Mouse (Mus musculus) left cerebral cortex, adult 11 months (tissue): ENCODE measurements around the gene Foxn4.
A peak's percentile ranks its signal among the peaks of the same experiment; 100 is the strongest.

Experiments
- DNase-seq: peaks from one replicate; pipeline ENCODE4 v3.0.0; 2022; ENCODE audit warnings: low spot score

The Foxn4 gene

DNA sequence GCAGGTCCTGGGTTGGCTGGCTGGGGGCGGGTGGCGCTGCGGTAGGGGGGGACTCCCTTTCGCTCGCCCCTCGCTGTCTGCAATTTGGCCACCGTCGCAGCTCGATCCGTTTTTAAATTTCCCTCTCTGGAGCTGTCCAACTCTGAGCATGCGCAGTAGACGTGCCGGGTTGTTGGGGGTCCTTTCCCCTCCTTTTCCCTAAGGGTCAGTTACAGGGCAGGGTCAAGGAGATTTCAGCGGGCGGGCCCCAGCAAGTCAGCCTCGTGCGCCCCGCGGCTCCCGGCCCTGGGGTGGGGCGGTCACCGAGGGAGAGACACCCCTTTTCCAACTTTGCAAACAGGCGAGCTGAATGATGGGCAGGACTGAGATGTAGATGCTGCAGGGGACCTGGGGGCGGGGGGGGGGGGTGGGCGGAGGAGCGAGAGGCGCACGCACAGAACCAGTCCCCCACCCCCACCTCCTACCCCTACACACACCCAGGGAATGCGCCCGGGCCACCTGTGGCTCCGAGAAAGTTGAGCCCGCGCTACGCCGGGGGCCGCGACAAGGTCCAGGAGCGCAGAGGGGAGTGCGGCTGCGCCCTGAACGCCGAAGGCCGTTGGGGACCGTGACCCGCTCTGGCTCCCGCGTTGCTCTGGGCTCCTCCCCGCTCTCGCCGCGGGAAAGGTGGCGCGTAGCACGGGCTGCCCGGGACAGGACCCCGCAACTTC, at the start of gene Foxn4:
Gene Foxn4 (minus strand): TSS at position 115 of the 710 bp plus-strand sequence.
- DNase-seq = no peak

DNA sequence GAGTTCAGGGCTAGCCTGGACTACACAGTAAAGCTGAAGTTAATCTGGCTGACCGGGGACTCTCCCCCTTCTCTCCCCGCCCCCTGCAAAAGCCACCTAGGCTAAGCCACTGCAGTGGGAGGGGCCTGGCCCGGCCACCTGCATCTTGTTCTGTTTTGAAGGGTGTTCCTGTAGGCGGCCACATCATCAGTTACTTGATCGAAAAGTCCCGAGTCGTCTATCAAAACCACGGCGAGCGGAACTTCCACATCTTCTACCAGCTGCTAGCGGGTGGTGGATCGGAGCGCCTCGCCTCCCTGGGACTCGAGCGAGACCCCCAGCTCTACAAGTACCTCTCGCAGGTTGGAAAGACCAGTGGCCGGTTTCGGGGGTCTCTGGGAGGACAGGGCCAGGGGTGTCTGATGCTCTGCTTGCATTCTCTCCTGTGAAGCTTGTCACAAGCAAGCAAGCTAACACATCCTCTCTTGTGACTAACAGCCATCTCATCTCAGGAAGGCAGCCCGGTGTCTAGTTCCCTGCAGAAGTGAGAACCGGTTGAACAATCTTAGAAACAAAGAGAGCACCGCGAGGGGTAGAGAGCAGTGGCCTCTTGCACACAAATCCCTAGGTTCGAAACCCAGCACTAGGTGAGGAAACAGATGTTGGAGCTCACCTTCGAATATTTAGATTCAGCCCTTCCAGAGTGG, 49.6 kb upstream of the Foxn4 start:
- DNase-seq = no peak

DNA sequence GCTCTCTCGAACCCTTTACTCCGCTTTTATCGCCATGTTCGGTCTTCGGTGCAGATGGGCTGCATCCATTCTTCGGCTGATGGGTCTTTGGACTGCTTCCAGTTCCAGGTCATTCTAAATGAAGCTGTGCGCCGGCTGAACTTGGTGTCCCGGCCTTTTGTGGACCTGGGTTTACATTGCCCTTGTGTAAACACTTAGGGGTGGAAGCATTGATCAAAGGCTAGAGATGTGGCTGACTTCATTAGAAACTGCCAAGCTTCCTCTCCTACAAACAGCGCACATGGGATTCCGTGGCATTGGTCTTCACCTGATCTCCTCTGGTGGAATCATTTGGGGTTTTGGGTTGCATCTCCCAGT, 36.1 kb upstream of the Foxn4 start:
- DNase-seq = no peak

DNA sequence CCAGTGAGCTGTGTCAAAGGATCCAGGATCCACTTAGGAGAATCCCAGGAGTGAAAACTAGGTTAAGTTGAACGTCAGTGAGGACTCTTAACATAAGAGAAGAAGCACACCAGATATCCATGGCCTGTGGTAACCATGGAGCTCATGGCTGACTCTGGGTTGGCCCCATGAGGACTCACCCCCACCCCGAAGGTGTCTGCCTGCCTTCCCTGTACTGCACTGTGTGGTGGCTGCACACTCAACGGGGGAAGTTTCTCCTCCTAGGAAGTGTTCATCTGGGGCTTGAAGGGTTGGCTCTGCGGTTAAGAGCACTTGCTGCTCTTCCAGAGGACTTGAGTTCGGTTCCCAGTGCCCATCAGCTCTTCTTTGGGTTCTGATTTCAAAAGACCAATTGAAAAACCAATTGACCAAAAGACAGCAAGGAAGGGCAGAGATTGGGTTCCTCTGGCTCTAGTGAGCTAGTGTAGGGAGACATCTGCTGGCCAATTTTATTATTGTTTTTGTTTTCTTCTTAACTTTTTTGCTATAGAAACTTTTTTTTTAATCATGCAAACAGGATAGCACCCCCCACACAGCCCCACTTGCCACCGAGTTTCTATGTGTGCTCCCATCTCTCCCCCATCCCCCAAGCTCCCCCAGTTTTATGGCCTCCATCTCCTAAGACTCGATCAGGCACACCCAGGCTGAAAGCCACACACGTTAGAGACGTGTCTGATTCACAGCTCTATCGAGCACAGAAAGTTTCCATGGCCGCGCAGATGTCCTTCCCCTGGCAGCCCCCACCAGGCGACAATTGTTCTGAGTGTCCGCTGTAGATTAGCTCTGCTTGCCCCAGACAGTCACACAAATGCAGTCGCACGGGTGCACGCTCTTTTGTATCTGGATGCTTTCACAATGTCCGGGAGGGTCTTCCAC, 35.4 kb upstream of the Foxn4 start:
- DNase-seq = no peak

DNA sequence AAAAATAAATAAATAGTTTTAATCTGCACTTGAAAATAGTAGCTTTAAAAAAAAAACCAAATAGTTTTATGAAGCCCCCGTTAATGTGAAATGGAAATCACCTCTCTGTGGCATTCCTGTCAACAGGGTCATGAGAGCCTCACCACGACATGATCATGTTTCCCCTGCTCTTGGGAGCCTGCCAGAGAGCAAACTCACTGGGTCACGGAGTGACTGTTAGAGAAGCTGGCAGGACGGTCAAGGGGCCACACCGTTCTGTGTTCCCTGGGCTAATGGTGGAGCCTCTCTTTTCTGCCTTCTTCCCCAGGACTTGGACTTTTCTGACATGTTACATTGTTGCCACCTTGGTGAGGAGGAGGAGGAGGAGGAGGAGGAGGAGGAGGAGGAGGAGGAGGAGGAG, 32.9 kb upstream of the Foxn4 start:
- DNase-seq = no peak

DNA sequence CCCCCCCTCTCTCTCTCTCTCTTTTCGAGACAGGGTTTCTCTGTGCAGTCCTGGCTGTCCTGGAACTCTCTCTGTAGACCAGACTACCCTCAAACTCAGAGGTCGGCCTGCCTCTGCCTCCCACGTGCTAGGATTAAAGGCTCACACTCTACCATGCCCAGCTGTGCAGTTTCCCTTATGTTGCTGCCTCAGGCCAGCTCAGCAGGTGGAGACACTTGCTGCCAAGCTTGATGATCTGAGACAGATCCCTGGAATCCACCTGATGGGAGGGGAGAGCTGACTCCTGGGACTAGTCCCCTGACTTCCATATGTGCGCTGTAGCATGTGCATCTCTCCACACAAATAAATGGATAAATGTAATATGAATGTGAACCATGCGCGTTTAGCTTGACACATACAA, 29.6 kb upstream of the Foxn4 start:
- DNase-seq = no peak

DNA sequence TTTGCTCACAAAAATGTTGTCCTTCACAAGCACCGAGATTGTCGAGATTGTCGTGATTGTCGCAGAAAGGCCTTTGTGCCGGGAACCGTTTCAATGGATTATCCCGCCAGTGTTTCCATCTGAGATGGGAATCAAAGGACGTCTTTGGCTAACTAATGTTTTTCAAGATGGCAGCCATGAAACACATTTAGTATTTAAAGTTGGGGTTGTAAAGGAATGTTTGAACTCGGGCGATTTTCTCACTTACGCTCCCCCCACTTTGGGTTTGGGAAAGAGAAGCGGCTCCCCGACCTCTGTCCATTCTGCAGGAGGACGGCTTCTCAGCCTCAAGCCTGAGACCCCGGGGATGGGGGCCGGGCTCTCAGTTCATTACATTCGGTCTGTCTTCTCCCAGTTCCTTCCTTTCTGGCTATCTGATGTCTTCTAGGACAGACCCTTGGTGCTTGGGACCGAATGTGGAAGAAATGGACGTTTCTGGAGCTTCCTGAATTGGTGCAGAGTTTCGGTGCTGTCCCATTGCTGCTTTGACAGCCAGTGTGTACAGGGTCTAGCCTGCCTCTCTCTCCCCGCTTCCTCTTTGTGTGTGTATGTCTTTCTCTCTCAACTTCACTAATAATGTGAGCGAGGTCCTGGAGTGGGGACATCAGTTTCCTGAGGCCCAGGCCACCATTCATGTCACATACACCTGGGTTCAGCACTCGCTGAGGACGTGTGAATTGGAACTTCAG, 26.4 kb upstream of the Foxn4 start:
- no peak for DNase-seq

DNA sequence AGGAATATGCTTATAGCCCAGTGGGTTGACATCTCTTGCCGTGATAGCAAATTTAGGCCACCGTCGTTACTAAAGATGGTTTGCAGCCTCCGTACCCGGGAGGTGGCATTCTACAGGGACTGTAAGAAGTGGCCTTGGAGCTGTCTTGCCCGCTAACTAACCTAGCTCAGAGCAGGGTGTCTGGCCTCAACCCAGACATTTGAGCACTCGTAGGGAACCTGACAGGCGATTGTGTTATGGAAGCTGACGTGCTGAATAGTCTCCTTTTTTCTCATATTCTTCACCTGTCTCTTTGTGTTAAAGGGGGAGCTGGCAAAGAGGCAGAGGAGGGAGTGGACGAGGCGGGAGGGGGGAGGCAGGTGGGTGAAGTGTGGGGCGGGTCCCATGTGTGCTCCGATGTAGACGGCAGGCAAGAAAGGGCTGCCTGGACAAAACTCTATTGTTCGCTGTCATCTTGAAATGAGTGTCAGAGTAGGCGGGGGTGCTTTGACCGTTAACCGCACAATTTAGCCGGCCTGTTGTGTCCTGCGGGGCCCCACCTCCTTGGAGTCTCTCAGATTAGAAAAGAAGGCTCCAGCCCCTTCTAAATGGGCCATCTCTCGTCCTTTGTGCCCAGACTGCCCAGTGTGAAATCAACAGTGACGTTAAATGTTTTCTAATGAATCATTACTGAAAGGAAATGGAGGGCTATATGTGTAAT, 25.7 kb upstream of the Foxn4 start:
- DNase-seq = no peak

DNA sequence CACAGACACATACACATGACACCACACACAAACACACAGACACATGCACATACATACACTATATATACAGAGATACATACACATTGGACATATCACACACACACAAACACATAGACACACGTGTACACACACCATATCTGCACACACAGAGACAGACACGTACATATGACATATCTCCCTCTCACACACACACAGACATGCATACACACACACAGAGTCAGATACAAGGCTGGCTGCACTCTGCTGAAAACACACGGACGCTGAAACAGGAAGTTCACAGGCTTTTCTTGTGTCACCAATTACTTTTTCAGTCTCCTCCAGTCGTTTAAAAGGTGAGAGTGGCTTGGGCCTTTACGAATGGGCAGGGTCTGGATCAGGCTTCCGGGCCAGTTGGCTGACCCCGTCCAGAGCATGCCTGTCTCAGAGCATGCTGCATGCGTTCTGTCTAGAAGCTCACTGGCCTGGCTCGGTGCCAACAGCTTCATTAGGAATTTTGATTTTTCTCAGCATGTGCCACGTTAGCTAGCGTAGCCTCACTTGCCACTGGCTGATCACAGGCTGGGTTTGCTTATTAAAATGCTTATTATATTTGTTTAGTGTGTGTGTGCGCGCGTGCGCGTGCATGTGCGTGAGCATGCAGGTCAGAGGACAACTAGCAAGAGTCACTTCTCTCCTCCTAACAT, 24.7 kb upstream of the Foxn4 start:
- no peak for DNase-seq

DNA sequence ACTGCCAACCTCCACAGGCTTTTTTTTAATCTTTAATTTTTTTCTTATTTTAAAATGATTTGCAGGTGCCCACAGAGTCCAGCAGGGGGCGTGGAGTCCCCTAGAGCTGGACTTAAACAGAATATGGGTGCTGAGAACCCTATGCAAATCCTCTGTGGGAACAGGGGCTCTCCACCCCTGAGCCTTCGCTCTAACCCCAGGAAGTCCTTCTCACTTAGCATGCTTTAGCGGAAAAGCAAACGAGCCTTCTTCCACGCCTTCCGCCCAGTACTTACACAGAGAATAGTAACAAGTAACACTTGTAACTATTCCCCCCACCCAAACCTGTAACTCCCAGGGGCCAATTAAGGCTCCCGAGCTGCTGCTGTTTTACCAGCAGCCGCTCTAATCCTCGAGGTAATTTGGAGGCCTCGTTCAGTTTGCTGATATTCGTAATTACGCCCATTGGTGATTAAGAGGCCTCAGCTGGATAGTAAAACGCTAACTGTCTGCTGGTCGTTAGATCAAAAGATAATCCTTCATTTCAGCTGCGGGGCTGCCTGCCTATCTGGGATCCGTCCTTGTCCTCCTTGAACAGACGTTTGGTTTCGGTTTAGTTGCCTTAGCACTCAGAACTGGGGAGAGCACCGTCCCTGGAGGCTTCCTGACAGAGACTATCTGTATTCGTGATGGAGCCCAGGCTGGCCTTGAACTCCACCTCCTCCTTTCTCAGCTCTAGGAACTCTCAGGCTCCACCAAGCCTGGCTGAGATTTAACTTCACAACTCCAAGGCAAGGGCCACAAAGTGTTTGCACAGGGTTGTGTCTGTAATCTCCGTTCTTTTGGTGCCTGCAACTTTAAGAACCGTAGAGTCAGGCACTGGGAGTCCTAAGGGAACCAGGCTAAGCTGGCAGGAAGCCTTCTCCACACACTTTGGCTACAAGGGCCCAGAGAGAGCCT, 23.4 kb upstream of the Foxn4 start:
- DNase-seq = no peak

DNA sequence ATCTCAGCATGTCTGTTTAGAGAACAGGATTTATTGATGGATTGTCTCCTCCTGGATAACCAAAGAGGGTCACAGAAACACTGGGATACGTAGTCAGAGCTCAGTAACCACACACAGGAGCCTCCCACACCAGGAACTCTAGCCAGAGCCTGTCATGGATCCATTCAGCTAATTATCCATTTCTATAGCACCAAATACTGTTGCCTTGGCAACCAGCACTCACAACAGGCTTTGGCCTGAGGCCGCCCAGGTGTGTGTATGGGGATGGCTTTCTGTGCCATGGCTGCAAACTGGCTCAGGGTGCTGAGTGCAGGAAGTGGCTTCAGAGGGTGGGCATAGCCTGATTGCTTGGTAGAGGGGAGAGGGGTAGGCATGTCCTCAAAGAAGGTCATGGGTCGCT, 16.4 kb upstream of the Foxn4 start:
- no peak for DNase-seq

DNA sequence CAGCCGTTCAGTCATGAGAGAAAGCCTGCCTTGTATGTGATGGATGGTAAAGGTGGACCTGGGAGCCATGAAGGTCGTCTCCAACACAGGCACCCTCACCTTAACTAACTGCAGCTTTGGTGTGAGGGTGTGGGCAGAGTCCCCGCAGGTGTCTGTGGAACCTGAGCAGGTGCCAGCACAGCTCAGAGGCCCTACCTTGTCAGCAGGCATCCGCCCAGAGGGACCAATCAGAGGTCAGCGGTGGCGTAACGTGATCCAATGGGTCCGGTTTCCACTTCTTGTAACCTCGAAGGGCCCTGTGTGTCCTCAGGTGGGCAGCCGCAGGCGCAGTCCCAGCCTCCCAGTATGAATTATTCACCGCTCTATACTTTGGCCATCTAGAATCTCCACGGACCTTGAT, 15.3 kb upstream of the Foxn4 start, which contains the start of gene Myo1h:
Gene Myo1h (plus strand): TSS at position 293 of the 400 bp plus-strand sequence.
- DNase-seq = no peak

DNA sequence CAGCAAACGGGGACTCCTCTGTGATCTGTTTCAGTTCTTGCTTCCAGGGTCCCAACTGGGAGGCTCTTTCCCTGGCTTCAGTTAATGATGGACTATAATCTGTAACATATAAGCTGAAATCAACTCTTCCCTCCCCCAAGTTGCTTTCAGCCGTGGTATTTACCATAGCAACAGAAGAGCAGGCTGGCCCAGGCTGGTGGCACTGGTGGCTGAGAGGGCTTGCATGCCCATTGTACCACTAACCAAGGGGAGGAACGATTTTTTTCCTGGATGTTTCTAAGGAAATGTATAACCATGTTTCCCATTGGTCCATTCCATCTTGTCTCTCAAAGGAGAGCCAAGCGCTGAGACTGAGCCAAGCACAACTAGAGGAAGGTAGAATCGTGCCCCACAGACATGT, 14.8 kb upstream of the Foxn4 start:
- no peak for DNase-seq

DNA sequence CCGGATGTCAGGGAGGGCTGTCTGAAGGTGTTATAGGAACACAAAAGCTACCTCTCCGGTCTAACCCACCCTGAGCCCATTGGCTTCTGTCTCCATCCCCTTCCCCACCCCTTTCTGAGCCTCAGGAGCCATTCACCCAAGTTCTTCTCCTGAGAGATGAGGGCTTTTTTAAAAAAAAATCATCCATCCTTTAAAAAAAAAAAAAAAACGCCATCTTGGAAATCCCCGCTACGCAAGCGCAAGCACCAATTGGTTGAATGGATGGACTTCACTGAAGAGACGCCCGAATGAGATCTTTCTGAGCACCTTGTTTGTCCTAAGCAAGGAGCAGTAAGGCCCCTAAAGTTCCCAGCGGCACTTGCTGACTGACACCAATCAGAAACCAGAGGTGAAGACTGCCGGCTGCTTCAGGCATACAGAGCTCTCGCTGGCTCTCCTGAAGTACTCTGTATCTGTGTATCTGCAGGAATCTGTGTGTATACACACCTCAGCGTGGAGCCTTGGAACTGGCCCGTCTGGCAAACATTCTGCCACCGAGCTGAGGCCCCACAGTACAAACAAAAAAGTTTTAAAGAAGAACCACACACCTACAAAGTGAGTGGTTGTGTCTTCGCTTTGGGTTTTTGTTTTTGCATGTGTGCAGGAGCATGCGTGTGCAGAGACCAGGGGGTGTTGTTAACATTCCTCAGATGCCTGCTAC, 13.4 kb upstream of the Foxn4 start:
- DNase-seq = no peak

DNA sequence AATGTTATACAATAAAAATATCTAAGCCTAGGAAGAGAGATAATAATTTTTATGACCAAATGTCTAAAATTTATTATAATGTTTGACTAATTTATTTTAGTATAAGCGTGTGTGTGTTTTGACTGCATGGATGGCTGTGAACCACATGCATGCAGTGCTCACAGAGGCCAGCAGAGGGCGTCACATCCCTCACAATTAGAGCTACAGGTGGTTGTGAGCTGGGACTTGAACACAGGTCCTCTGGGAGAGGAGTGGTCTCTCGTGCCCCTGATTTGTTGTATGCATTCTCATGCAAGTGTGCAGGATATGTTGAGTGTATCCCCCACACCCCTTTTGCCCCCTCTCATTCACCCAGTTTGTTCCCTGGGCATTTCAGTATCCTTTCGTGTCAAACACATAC, 12.5 kb upstream of the Foxn4 start:
- DNase-seq = no peak

DNA sequence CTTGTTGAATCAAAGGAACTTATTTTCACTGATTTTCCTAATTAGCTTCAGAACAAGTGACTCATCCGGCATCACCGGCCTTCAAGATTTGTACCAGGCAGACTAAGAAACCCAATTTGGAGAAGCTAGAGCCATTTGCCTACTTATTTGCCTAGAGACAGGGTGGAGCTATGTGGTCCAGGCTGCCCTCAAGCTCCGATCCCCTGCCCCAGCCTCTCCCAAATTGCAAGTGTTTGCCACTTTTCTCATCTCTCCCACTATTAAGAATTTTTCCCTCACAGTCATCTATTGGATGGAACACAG, 11.7 kb upstream of the Foxn4 start:
- DNase-seq = peak; percentile 10

DNA sequence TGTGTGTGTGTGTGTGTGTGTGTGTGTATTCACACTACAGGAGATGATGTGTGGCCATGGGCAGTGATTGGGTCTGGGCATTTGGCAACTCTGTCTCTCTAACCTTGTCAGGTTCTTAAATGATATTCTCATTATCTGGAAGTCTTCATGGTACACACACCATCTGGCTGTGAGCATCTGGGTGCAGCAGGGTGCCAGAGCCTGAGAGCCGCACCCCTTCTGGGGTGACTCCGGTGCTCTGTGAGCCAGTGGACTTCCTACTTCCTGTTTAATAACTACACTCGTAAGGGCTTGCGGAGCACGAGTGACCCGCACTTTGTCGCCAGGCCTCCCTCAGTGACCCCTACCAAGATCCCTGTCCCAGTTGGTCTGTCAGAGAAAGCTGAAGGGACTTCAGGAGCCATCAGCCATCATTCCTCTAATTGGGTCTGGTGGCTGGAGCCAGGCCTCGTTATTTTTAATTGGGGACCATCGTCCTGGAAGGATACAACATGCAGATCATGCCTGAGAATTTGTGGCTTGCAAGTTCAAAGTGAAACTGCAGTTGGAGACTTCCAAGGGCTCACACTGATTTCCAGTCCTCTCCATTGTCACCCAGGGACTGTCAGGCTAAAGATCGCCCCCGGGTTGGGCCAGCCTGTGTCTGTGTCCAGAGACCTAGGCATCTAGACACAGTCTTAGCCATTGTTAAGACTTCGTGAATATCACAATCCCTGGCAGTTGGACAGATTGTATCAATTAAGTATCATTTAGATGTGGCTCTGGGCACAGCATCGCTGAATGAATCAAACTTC, 11.2 kb upstream of the Foxn4 start:
- no peak for DNase-seq

DNA sequence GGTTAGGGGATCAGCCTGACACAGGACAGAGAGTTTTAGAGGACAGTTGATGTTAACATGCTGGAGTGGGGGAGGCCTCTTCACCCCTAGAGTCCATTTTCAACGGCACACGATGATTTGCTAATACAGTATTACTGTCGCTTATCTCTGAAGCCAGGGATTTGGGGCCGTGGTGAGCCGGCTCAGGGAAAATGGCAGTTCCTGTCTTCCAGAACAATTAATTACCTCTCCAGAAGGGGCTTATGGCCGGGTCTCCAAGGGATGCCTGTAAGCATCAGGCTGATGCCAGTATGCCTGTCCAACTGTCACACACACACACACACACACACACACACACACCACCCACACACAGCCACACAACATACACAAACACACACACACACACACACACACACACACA, 8.7 kb upstream of the Foxn4 start:
- DNase-seq = no peak
